Comparison of ENCODE assay signal across 13 mouse cellular contexts in the genomic region with DNA sequence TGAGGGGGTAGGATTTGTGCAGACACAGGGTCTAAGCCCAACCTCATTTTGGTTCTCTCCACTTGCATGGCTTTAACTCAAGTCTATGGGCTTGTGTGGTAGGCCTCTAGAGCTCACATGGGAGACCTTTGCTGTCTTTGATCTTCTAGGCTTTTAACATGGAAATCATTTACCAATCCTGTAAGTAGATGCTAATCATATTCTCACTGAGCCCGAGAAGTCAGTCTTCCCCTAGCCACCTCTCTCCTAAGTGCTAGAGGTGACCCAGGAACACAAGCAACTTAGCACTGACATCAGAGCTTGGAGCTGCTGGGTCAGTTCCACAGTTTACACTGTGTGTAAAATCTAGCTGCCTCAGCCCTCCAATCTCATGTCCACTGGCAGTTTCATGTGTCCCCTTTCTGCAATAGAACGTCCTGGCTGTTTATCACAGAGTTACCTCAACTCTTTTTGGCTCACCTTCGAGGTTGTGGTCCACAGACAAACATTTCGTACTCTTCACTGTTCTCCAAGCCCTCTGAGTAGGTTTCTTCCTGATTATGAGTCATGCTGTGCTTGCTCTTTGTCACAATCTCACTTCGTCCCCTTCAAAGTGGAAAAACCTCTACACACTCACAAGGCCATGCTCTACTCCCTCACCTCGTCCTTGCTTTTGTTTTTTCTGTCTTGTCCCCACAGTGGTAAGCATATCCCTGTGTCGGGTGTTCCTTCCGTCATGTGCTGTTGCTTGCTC.
DNase-seq lines count a peak whose midpoint lies in the region; ATAC-seq lines count a peak whose summit lies in the region.
"Had no signal": no experiment of that assay in that cellular context is flagged by ENCODE, and none has a peak within 500 bp of the region (broad histone marks: within the 10 kb centered on the region; RNA-seq: fewer than 3 reads in every experiment).

No protein-coding gene starts in this region.

- peaks cover 43% of the 10 kb centered on the region for H3K4me1 ChIP-seq in heart, embryonic 11.5 days (ENCODE audit: control insufficient read depth, insufficient read depth, low read length)
- peaks cover 16% of the 10 kb centered on the region for H3K4me1 ChIP-seq in lung, embryonic 16.5 days (replicated peaks; ENCODE audit: control insufficient read depth, insufficient read depth, low read length)
- peaks cover 3% of the 10 kb centered on the region; the same call in 1 of the 2 replicates for H3K4me1 ChIP-seq in stomach, embryonic 15.5 days
- no peaks in the 10 kb centered on the region for H3K4me1 ChIP-seq in forebrain, embryonic 11.5 days (replicated peaks; ENCODE audit: control insufficient read depth, insufficient read depth, low read length)

- H3K4me3 ChIP-seq in heart, embryonic 11.5 days (ENCODE audit: low read depth, low read length): no peak overlapping the region
- H3K4me3 ChIP-seq in lung, embryonic 16.5 days (ENCODE audit: low read length): no peak overlapping the region
- H3K4me3 ChIP-seq in stomach, embryonic 15.5 days (replicated peaks): no peak overlapping the region
- no peak overlapping the region for H3K4me3 ChIP-seq in forebrain, embryonic 11.5 days (ENCODE audit: low read depth, low read length)
- H3K4me3 ChIP-seq: embryonic facial prominence, embryonic 10.5 days; forebrain, embryonic 12.5 days; neural tube, embryonic 13.5 days had no signal

- H3K27me3 ChIP-seq in heart, embryonic 11.5 days (ENCODE audit: control insufficient read depth, insufficient read depth, low read length): no peaks in the 10 kb centered on the region
- no peaks in the 10 kb centered on the region for H3K27me3 ChIP-seq in lung, embryonic 16.5 days (ENCODE audit: control insufficient read depth, insufficient read depth, low read depth, low read length)
- no peaks in the 10 kb centered on the region for H3K27me3 ChIP-seq in stomach, embryonic 15.5 days (replicated peaks)
- no peaks in the 10 kb centered on the region for H3K27me3 ChIP-seq in forebrain, embryonic 11.5 days (ENCODE audit: control insufficient read depth, insufficient read depth, low read length)
- H3K27me3 ChIP-seq: forebrain, embryonic 12.5 days; neural tube, embryonic 13.5 days had no signal

- no peaks in the 10 kb centered on the region for H3K9me3 ChIP-seq in heart, embryonic 11.5 days (replicated peaks; ENCODE audit: control insufficient read depth, low read length)
- no peaks in the 10 kb centered on the region for H3K9me3 ChIP-seq in lung, embryonic 16.5 days (ENCODE audit: control insufficient read depth, low read length)
- H3K9me3 ChIP-seq in stomach, embryonic 15.5 days: no peaks in the 10 kb centered on the region
- H3K9me3 ChIP-seq in forebrain, embryonic 11.5 days (ENCODE audit: control insufficient read depth, low read length): no peaks in the 10 kb centered on the region
- H3K9me3 ChIP-seq: embryonic facial prominence, embryonic 10.5 days; forebrain, embryonic 12.5 days; neural tube, embryonic 13.5 days had no signal

- 51% methylated on average over 8 of the region's 8 CpGs for WGBS in heart, embryonic 11.5 days (ENCODE audit: insufficient replicate concordance)
- 53% methylated on average over 8 of the region's 8 CpGs for WGBS in lung, embryonic 16.5 days
- 72% methylated on average over 8 of the region's 8 CpGs for WGBS in stomach, embryonic 15.5 days
- 85% methylated on average over 8 of the region's 8 CpGs for WGBS in forebrain, embryonic 11.5 days

- ATAC-seq in heart, embryonic 11.5 days (replicated peaks; ENCODE audit: insufficient number of reproducible peaks, low FRiP score, low TSS enrichment): no peak
- ATAC-seq in lung, embryonic 16.5 days (ENCODE audit: low read depth): peak; percentile 25
- ATAC-seq in inflammation-experienced regulatory T-cells, adult 6 months: peak; percentile 35
- 0 out of 2 replicates have a peak, but pooled peaks have one; percentile 31 for ATAC-seq in stomach, embryonic 15.5 days (ENCODE audit: insufficient read depth, low FRiP score, low read depth)
- ATAC-seq in forebrain, embryonic 11.5 days (replicated peaks; ENCODE audit: low FRiP score): no peak

- H3K9ac ChIP-seq in heart, embryonic 11.5 days (ENCODE audit: low read depth, low read length): 0 out of 2 replicates have a peak overlapping the region, but pooled peaks have one; percentile 6
- H3K9ac ChIP-seq in lung, embryonic 16.5 days (ENCODE audit: low read length): no peak overlapping the region
- no peak overlapping the region for H3K9ac ChIP-seq in stomach, embryonic 15.5 days
- no peak overlapping the region for H3K9ac ChIP-seq in forebrain, embryonic 11.5 days (ENCODE audit: low read length)
- H3K9ac ChIP-seq: forebrain, embryonic 12.5 days; neural tube, embryonic 13.5 days had no signal

- no peaks in the 10 kb centered on the region for H3K36me3 ChIP-seq in heart, embryonic 11.5 days (ENCODE audit: control insufficient read depth, insufficient read depth, low read length)
- no peaks in the 10 kb centered on the region for H3K36me3 ChIP-seq in lung, embryonic 16.5 days (ENCODE audit: control insufficient read depth, insufficient read depth, low read length)
- H3K36me3 ChIP-seq in stomach, embryonic 15.5 days: no peaks in the 10 kb centered on the region
- H3K36me3 ChIP-seq in forebrain, embryonic 11.5 days (ENCODE audit: control insufficient read depth, insufficient read depth, low read length): no peaks in the 10 kb centered on the region
- H3K36me3 ChIP-seq: embryonic facial prominence, embryonic 10.5 days; forebrain, embryonic 12.5 days; neural tube, embryonic 13.5 days had no signal

- DNase-seq in heart, adult 8-10 months (ENCODE audit: low spot score): no peak
- DNase-seq in lung, postnatal 14 days: no peak
- no peak for DNase-seq in forebrain, embryonic 11.5 days (ENCODE audit: low spot score)
- no peak for DNase-seq in cerebellum, adult 18-20 months
- DNase-seq: cerebellum, adult 9-10 months; gastrocnemius, postnatal 14 days had no signal

- H3K27ac ChIP-seq in heart, embryonic 11.5 days (ENCODE audit: low read depth, low read length): peak overlapping the region; percentile 79
- peak overlapping the region; percentile 61 for H3K27ac ChIP-seq in lung, embryonic 16.5 days (ENCODE audit: low read length)
- H3K27ac ChIP-seq in stomach, embryonic 15.5 days: peak overlapping the region; percentile 37; the same call in 1 of the 2 replicates
- H3K27ac ChIP-seq in forebrain, embryonic 11.5 days (ENCODE audit: low read depth, low read length): no peak overlapping the region
- H3K27ac ChIP-seq: embryonic facial prominence, embryonic 10.5 days; forebrain, embryonic 12.5 days; neural tube, embryonic 13.5 days had no signal

- H3K4me2 ChIP-seq in heart, embryonic 11.5 days: no peak overlapping the region
- no peak overlapping the region for H3K4me2 ChIP-seq in lung, embryonic 16.5 days (ENCODE audit: low read depth, low read length)
- no peak overlapping the region for H3K4me2 ChIP-seq in stomach, embryonic 15.5 days
- no peak overlapping the region for H3K4me2 ChIP-seq in forebrain, embryonic 11.5 days (ENCODE audit: low read depth, low read length, severe bottlenecking)
- H3K4me2 ChIP-seq: forebrain, embryonic 12.5 days; neural tube, embryonic 13.5 days had no signal

Comparison
In these comparisons a context has a peak if more than half of its experiments do, and no peak if none do; other contexts are left out.
1. ATAC-seq: peak in lung, embryonic 16.5 days (single experiment), inflammation-experienced regulatory T-cells, adult 6 months (single experiment) and stomach, embryonic 15.5 days (single experiment); none in heart, embryonic 11.5 days (single experiment) and forebrain, embryonic 11.5 days (single experiment).